Mouse (Mus musculus): Measurements from ENCODE around the gene Gm10097.

DNA sequence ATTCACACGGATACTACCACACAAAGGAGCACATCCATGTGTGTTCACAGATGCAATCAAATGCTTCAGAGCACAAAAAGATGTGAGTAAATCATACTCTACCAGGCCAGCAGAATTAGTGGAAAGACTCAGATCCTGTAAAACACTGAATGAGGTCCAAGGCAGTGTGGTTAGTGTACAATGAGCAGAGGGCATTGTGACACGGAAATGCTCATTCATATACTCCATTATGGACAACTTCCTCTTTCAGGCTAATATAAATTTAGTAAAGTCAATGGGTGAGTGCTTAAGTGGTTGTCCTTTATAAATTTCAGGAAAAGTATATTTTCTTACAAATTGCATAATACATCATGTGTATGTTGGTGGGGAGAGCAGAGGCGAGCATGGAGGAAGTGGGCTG, 1.9 kb upstream of the Gm10097 start:
- TF ChIP-seq CHD2 (IDR thresholded peaks at IDR 0.05; ENCODE audit: low read depth, low read length) (no peak), ZNF384 (IDR thresholded peaks at IDR 0.05; ENCODE audit: low read depth, low read length) (no peak)
